Mouse (Mus musculus) thymus, postnatal 10 days (tissue): Measurements from ENCODE around the gene Il4.
"Not testable (repeated sequence)": the region's sequence is repeated elsewhere in the genome, so short reads cannot be mapped to it uniquely, and the experiment has no call there.

ENCODE experiments used
- DNase-seq, 2 experiments: peaks; one replicate each; pipeline ENCODE4 v3.0.0; 2021; ENCODE audit warnings: low spot score in 2 of 2

Il4 gene

DNA sequence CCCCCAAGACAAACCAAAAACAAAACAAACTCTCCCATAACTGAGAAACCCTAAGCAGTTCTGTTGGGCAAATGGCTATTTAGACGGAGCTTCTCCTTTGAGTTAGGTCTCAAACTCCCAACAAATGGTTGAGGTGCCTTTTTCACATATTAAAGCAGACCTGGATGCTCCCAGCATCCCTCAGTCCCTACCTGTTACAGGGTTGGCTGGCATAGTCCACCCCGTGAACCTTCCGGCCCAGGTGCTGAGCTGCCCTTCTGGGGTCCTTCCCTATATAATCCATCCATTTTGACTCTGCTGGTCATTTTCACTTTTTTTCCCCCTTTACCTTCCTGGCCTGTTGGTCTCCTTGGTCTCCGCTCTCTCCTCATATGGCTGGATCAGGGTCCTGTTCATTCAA, 51.8 kb downstream of the Il4 start:
- DNase-seq: no peak

DNA sequence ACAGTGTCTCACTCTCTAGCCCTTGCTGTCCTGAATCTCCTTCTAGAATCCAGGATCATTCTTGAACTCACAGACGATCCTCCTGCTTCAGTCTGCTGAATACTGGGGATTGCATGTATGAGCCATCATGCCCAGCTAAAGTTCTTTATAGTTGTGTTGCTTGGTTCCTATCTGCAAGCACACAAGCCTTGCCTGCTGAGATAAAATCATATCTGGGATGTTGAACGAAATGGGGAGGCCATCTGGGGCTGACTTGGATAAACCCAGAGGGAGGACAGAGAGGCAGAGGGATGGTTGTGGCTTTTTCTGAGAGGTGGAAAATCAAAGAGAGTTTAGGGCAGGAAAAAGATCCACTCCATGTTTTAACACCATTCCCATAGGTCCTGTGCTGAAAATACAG, 56.5 kb downstream of the Il4 start:
- no peak for DNase-seq

DNA sequence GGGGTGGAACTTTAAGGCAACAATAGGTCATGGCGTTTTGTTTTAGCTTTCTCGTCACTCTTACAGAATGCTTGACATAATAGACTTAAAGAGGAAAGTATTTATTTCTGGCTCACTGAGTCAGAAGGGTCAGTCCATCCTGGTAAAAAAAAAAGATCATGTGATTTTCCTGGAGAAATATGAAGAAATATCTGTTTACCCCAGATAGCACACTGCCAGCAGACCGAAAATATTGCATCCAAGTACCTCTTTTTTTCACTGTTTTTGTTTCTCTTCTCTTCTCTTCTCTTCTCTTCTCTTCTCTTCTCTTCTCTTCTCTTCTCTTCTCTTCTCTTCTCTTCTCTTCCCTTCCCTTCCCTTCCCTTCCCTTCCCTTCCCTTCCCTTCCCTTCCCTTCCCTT, 58.5 kb downstream of the Il4 start:
- not testable (repeated sequence) for DNase-seq

DNA sequence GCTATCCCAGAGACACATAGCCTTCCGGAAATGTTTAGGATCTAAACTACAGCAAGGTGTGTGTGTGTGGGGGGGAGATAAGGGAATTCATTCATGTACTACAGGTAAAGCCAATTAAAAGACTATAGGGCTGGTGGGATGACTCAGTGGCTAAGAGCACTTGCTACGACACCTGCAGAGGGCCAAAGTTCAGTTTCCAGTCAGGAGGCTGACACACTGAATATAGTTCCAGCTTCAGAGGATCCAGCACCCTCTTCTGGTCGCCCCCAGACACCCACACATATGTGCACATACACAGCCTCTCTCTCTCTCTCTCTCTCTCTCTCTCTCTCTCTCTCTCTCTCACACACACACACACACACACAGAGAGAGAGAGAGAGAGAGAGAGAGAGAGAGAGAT, 60.5 kb downstream of the Il4 start:
- not testable (repeated sequence) for DNase-seq

DNA sequence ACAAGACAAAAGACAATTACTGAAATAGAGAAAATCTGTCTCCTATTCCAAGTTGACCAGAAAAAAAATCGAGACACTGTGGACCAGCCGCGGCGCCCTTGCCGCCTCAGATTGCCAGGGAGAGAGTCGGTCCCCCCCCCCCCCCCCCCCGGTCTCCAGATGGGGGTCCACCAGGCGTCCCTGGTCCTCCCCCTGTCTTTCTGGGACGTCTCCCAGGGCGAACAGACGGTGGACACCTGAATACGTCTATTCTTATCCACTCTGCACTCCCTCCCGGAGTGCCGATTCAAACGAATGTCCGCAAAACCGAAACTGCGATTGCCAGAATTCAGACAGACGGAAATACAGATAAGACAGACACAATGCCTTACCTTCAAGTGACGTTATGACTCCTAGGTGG, 61.9 kb downstream of the Il4 start:
- not testable (repeated sequence) for DNase-seq
